Mouse (Mus musculus) G1E (cell line): ENCODE data around the gene Tmem119.

ENCODE experiments used
- CTCF ChIP-seq: IDR thresholded peaks from 2 replicates; pipeline ENCODE4 v1.5.1; 2012; ENCODE audit warnings: low read depth, low read length, inconsistent platforms, mixed read lengths
- GATA1 ChIP-seq: IDR thresholded peaks from 2 replicates; pipeline ENCODE4 v1.6.1; 2012; ENCODE audit warnings: borderline replicate concordance, low read length, inconsistent platforms, mixed read lengths
- POLR2AphosphoS5 ChIP-seq: IDR thresholded peaks from 2 replicates; pipeline ENCODE4 v1.6.1; 2012; ENCODE audit warnings: low read depth, low read length, inconsistent platforms; ENCODE audit not compliant: insufficient replicate concordance

DNA sequence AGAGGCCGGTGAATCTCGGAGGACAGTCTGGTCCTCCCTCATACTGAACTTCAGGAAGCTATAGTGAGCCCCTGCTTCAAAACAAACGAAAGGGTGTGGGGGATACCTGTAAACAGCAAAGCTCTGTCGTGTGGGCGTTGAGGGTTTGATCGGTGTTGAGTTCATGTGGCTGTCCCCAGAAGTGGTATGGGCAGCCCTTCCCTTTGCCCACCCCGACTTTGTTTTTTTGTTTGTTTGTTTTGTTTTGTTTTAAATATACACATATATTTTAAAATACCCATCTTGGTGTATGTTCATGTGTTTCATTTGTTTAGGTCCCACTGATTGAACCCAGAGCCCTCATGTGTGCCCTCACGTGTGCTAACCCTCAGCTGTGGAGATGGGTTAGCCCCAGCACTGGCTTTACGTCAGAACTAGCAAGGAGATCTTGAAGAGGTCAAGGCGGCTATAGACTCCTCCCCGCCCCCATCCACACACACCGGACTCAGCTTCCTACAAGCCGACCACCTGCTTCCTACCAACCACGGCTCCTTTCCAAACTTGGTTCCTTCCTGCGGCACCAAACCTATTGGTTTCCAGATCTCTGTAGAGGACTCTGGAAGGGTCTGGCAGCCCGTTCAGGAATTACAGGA, 33.1 kb upstream of the Tmem119 start:
- TF ChIP-seq CTCF = no peak
- TF ChIP-seq GATA1 = no peak
- TF ChIP-seq POLR2AphosphoS5 = no peak
